Mouse (Mus musculus): ENCODE measurements around the gene 2700097O09Rik.

- TF ChIP-seq CTCF (IDR thresholded peaks at IDR 0.05; ENCODE audit: low read depth) (no peak), EP300 (optimal IDR thresholded peaks at IDR 0.05) (no peak)
Observed at GRCm38 (mm10) chr12:55073686-55074085, 6.2 kb downstream of the 2700097O09Rik start.
